Mouse (Mus musculus) c-Kit-positive CD71-positive TER-119-negative erythroid progenitor cells, embryonic 14.5 days (primary cell): ENCODE measurements at regions not wholly inside any gene's neighbourhood (a gene's known extent, or its start where the extent isn't known, plus 50 kb on each side); places are given as distances from the start of the nearest gene placed in this dataset.
A peak's percentile ranks its signal among the peaks of the same experiment; 100 is the strongest.

Experiments used
- DNase-seq: peaks from one replicate; pipeline ENCODE4 v3.0.0-alpha.2; 2013; ENCODE audit warnings: low read depth

- DNase-seq: no peak
Measured at GRCm38 (mm10) chr7:111242646-111243045, 159.8 kb upstream of the Eif4g2 start.

DNA sequence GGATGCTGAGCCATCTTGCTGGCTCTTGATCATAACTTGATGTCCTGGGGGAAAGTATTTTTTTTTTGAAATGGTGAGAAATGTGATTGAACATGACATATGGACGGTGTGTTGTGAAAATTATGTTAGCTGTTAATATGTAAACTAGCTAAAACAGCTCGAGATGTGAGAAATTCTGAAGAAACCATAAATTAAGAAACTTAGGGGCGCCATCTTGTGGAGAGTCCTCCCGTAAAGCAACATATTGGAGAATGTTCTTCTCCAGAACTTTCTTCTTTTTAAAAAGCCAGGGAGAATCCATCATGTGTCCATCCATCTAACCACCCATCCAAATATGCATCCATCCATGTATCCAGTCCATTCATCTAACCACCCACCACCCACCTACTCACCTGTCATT, 158.7 kb upstream of the Eif4g2 start:
- no peak for DNase-seq

GRCm38 (mm10) chr7:111240234-111240826, 157.5 kb upstream of the Eif4g2 start:
- DNase-seq: no peak

DNA sequence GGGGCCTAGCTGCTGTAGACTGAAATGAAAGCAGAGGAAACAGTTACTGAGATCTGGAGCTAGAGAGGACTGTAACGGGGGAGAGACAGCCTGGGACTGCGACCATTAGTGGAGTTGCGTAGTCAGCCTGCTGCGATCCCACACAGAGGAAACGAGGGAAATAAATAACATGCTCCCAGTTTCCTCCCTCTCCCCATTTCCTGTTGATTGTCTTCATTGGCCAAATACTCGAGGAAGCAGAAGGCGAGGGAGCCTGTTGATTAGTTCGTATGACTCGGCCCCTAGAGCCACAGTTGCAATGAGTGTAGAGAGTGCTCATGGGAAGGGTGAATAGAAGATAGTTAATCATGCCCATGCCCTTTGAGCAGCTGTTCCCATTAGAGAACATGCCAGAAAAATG, 155.0 kb upstream of the Eif4g2 start:
- no peak for DNase-seq

DNA sequence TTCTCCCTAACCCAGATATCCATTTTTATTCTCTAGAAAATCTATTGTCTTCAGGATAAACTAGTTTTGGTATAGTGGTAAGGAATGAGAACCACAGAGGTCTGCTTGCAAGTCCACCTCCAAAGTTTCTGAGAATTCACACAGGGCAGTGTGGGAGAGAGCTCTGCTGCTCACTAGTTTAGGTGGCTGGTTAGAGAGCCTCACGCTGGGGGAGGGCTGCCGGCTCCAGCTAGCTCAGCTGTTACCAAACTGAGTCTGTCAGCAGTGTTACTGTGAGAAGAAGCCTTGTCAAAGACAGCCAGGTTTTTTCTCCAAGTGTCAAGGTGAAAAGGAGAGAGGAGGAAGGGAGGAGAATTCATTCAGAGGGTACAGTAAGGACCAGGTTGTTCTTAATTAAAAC, 147.8 kb upstream of the Eif4g2 start:
- DNase-seq: no peak

GRCm38 (mm10) chr7:111227082-111227481, 144.3 kb upstream of the Eif4g2 start:
- no peak for DNase-seq

- no peak for DNase-seq
Measured at GRCm38 (mm10) chr7:111226026-111226656, 143.3 kb upstream of the Eif4g2 start.

DNA sequence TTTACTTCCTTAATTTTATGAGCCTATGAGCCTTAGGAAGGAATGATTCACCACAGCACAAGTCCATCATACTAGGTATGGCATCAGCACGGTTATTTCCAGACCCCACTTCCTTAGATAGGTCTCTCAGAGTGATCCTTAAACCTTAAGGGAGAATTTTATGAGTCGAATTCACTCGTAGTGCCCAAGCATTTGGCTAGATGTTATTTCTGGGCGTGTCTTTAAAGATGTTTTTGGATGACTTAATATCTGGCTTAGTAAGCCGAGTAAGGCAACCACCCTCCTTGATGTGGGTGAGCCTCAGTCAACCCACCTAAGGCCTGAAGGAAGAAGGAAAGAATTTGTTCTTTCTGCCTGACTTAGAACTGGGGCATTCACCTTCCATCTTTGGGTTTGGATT, 132.8 kb upstream of the Eif4g2 start:
- DNase-seq: no peak

GRCm38 (mm10) chr7:111214226-111214906, 131.5 kb upstream of the Eif4g2 start:
- no peak for DNase-seq

GRCm38 (mm10) chr7:111212188-111212587, 129.4 kb upstream of the Eif4g2 start:
- DNase-seq: no peak

GRCm38 (mm10) chr7:111211641-111212040, 128.8 kb upstream of the Eif4g2 start:
- DNase-seq: no peak

- no peak for DNase-seq
Measured at GRCm38 (mm10) chr7:111210282-111210681, 127.5 kb upstream of the Eif4g2 start.

GRCm38 (mm10) chr7:111205876-111206275, 123.0 kb upstream of the Eif4g2 start:
- no peak for DNase-seq

DNA sequence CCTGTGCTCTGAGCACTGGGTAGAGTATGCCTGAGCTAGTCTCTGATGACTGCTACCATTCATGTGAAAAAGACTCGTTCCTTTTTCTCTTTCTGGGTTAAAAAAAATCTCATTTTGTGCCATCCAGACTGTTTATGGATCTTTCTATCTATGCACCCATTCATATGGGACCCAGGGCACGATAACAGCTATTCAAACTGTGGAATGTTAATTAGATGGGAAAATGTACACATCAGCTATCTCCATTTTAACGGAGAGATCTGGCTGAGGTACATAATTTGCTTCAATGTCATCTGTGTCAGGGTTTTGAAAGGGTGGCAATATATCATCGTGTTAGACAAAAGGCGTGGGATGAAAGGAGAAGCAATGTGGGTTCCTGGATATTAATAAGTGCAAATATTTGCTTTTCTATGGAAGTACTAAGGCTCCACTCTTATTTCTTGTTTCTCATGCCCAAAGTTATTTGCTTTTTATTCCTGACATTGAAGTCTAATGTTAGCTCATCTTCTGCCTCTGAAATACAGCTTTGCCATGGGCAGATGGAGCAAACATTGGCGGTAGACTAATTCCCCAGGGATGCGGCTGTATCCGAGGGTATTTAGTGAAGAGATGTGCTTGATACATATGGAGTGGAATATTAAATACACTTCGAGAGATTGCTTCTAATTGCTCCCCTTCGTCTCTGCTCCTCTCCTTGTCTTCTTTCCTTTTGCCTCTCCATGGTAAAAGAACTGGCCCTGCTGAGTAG, 116.0 kb upstream of the Eif4g2 start:
- DNase-seq: no peak

- DNase-seq: no peak
Measured at GRCm38 (mm10) chr7:111191674-111192073, 108.8 kb upstream of the Eif4g2 start.

GRCm38 (mm10) chr7:111191216-111191615, 108.4 kb upstream of the Eif4g2 start:
- no peak for DNase-seq

DNA sequence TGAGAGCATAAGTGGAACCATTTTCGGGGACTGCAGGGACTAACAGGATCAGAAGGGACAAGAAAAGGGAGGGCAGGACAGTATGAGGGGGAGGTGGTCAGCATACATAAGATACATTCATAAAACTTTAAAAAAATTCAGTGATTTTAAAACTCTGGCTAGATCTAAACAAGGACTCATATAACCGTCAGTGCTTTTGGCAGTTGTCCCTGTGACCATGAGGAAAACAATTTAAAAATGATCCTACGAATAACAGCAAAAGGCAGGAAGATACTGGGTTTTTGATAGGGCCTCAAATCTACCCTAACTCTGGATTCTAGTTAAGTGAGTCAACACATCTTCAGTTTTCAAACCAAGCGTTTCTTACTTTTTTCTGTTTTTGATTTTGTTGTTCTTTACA, 106.9 kb upstream of the Eif4g2 start:
- no peak for DNase-seq

DNA sequence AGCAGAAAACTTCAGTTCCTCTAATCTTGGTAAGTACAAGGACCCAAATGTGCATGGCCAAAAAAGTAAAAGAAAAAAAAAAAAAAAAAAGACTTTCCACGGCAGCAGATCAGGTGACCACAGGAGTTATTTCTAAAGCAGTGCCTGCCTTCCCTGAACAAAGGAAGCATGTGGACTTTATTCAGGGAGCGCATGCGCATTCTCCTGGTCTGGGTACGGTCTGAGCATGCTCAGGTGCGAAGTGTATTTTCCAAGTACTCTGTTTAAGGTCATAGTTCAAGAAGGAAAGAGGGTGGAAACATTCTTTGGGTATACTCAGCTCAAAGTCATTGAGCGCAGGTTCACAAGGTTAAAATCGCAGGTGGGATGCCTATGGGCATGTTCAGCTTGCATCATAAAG, 103.1 kb upstream of the Eif4g2 start:
- DNase-seq: no peak

DNA sequence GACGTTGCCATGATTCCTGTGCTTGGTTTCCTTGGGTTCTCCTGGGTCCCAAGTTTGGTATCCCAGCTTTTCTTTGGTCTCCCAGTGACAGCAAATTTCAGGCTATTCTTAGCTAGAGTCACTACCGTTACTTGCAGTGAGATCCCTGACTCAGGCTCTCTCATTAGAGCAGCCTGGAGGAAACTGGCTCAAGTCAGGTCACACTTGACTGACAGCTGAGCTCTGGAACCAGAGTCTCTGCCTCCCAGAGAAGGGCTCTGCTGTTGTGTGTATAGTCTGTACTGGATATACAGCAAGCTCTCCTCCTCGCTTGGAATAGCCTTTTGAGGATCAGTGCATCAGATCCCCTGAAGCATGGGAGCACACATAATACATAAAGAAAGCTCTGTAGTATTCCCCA, 100.7 kb upstream of the Eif4g2 start:
- DNase-seq: no peak

GRCm38 (mm10) chr7:111182319-111182718, 99.5 kb upstream of the Eif4g2 start:
- DNase-seq: peak; percentile 76

- DNase-seq: peak; percentile 85
Measured at GRCm38 (mm10) chr7:111179401-111180271, 96.8 kb upstream of the Eif4g2 start.
